Mouse (Mus musculus): ENCODE results near the gene Isg15. TPM values are rescaled to one million over a fixed set of nuclear protein-coding genes. Genes with fewer than 3 reads are reported as not detected.

Gene Isg15
- polyA plus RNA-seq, 1 experiment from 2014 or later: 13.8 TPM

DNA sequence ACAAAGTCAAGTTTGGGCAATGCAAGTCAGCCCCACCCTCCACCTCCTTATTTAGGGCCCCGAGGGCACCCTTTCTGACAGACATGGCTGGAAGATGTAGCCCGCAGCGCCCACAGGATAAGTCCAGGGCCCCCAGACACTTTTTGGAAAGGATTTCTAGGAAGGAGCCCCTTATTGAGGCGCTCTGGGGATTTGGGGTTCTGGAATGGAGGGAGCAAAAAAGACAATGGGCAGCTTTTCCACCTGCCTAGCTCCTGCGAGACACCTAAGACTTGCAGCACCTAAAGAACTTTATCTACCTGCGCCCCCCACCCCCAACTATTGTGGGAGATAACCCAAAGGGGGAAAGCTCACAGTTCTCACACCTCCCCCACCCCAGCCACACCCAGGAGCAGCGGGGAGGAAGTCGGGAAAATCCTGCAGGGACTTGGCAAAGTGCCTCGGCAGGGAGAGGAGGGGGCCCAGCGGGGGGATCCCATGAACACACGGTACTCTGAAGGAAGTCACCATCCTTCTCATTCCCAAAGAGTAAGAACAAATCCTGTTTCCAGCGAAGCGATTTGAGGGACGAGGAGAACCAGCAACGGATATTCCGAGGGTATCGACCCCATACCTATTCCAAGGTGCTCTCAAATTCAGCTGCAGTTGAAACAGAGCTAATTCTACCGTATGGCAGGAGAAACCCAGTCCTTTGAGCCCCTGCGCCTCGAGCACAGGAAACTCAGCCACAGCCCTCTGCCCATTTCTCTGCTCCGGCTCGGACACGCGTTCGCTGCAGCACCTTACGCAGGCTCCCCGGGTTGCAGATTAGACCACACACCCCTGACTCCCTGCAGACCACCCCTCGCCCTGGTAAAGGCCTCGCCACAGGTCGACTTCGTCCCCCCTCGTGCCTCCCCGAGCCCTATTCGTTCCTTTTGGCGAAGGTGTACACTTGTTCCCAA is 4.4 kb downstream of the Isg15 start:
- H3K9me3 ChIP-seq (ENCODE audit: low read length): no peaks in the 10 kb centered on the region
- H3K27ac ChIP-seq (ENCODE audit: low read length): peak overlapping the region; percentile 84
- DNase-seq (ENCODE audit: low spot score): peak; percentile 75
- 6% methylated on average over 35 of the region's 35 CpGs for WGBS
- peak overlapping the region; percentile 93 for H3K4me3 ChIP-seq (ENCODE audit: low read depth, low read length)
- H3K36me3 ChIP-seq (ENCODE audit: insufficient read depth, low read length): no peaks in the 10 kb centered on the region
- H3K4me1 ChIP-seq (ENCODE audit: insufficient read depth, low read depth, low read length): peaks cover 9% of the 10 kb centered on the region
- H3K9ac ChIP-seq (replicated peaks; ENCODE audit: low read depth): peak overlapping the region; percentile 74
- no peak for ATAC-seq
- no peaks in the 10 kb centered on the region for H3K27me3 ChIP-seq (replicated peaks; ENCODE audit: insufficient read depth, low read length)
- TF ChIP-seq EP300 (IDR thresholded peaks at IDR 0.05) (peak; percentile 47; the same call in 1 of the 2 replicates), CTCF (IDR thresholded peaks at IDR 0.05) (no peak)
- peak overlapping the region; percentile 97 for H3K4me2 ChIP-seq (replicated peaks; ENCODE audit: low read depth, low read length)

DNA sequence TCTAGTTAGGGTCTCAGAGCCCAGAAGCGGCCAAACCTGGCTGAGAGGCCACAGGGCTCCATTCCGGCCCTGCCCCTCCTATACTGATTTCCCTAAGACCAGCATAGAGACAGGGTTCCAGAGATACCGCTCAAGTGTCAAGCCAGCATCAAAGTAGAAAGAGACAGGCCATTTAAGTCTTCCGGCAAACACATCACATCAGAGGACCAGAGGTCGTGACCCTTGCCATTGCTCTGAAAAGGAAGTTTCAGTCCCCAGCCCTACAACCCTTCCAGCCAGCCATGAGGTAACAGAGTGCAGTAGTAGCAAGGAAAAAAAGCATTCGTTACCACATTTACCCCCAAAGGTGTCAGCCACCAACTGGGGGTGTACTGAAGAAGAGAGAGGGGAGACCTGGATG is 6.3 kb downstream of the Isg15 start:
- no peak overlapping the region for H3K4me3 ChIP-seq (ENCODE audit: low read depth, low read length)
- peaks cover 12% of the 10 kb centered on the region for H3K4me1 ChIP-seq (ENCODE audit: insufficient read depth, low read depth, low read length)
- no peak for DNase-seq (ENCODE audit: low spot score)
- ATAC-seq: no peak
- no peak overlapping the region for H3K9ac ChIP-seq (replicated peaks; ENCODE audit: low read depth)
- whole genome bisulfite sequencing: 52% methylated on average over 6 of the region's 6 CpGs
- 0 out of 2 replicates have a peak overlapping the region, but pooled peaks have one; percentile 5 for H3K4me2 ChIP-seq (replicated peaks; ENCODE audit: low read depth, low read length)
- H3K36me3 ChIP-seq (ENCODE audit: insufficient read depth, low read length): no peaks in the 10 kb centered on the region
- TF ChIP-seq CTCF (IDR thresholded peaks at IDR 0.05): no peak
- no peak for TF ChIP-seq EP300 (IDR thresholded peaks at IDR 0.05)
- no peaks in the 10 kb centered on the region for H3K27me3 ChIP-seq (replicated peaks; ENCODE audit: insufficient read depth, low read length)
- peak overlapping the region; percentile 12; the same call in 1 of the 2 replicates for H3K27ac ChIP-seq (ENCODE audit: low read length)
- no peaks in the 10 kb centered on the region for H3K9me3 ChIP-seq (ENCODE audit: low read length)

DNA sequence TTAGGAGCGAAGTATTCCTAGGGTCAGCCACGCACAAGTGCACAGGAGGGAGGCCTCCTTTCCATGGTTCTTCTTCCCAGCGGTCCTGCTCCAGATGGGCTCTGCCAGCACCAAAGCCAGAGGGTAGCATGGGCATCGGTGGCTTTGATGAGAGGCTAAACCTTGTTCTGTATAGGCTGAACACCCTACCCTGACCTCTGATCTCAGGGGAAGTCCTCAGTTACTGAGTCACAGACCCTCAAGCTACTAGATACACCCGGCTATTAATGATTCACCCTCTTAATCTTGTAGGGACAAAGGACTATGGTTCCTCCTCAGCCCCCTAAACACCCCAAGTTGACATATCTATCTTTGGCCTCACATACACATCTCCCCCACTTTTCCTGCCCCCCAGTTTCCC is 6.7 kb downstream of the Isg15 start:
- no peaks in the 10 kb centered on the region for H3K9me3 ChIP-seq (ENCODE audit: low read length)
- 0 out of 2 replicates have a peak overlapping the region, but pooled peaks have one; percentile 5 for H3K4me2 ChIP-seq (replicated peaks; ENCODE audit: low read depth, low read length)
- 48% methylated on average over 5 of the region's 5 CpGs for WGBS
- H3K4me3 ChIP-seq (ENCODE audit: low read depth, low read length): no peak overlapping the region
- peaks cover 16% of the 10 kb centered on the region for H3K4me1 ChIP-seq (ENCODE audit: insufficient read depth, low read depth, low read length)
- no peaks in the 10 kb centered on the region for H3K27me3 ChIP-seq (replicated peaks; ENCODE audit: insufficient read depth, low read length)
- H3K9ac ChIP-seq (replicated peaks; ENCODE audit: low read depth): no peak overlapping the region
- no peak for TF ChIP-seq EP300 (IDR thresholded peaks at IDR 0.05)
- TF ChIP-seq CTCF (IDR thresholded peaks at IDR 0.05): no peak
- no peak for ATAC-seq
- no peaks in the 10 kb centered on the region for H3K36me3 ChIP-seq (ENCODE audit: insufficient read depth, low read length)
- H3K27ac ChIP-seq (ENCODE audit: low read length): peak overlapping the region; percentile 98
- DNase-seq (ENCODE audit: low spot score): no peak

- Histone ChIP-seq H3K4me3 (ENCODE audit: low read depth, low read length) (no peak overlapping the region), H3K4me1 (ENCODE audit: insufficient read depth, low read depth, low read length) (peaks cover 22% of the 10 kb centered on the region), H3K9ac (replicated peaks; ENCODE audit: low read depth) (no peak overlapping the region; the same call in 1 of the 2 replicates), H3K27me3 (replicated peaks; ENCODE audit: insufficient read depth, low read length) (no peaks in the 10 kb centered on the region), H3K27ac (ENCODE audit: low read length) (peak overlapping the region; percentile 98), H3K36me3 (ENCODE audit: insufficient read depth, low read length) (no peaks in the 10 kb centered on the region), H3K9me3 (ENCODE audit: low read length) (no peaks in the 10 kb centered on the region), H3K4me2 (replicated peaks; ENCODE audit: low read depth, low read length) (peak overlapping the region; percentile 32; the same call in 1 of the 2 replicates)
- ATAC-seq (peak; percentile 44), DNase-seq (ENCODE audit: low spot score) (peak; percentile 80)
- TF ChIP-seq CTCF (IDR thresholded peaks at IDR 0.05) (no peak), EP300 (IDR thresholded peaks at IDR 0.05) (peak; percentile 82)
- WGBS: 18% methylated on average over 2 of the region's 2 CpGs
Measured at GRCm38 (mm10) chr4:156193200-156193590, 7.4 kb downstream of the Isg15 start.

DNA sequence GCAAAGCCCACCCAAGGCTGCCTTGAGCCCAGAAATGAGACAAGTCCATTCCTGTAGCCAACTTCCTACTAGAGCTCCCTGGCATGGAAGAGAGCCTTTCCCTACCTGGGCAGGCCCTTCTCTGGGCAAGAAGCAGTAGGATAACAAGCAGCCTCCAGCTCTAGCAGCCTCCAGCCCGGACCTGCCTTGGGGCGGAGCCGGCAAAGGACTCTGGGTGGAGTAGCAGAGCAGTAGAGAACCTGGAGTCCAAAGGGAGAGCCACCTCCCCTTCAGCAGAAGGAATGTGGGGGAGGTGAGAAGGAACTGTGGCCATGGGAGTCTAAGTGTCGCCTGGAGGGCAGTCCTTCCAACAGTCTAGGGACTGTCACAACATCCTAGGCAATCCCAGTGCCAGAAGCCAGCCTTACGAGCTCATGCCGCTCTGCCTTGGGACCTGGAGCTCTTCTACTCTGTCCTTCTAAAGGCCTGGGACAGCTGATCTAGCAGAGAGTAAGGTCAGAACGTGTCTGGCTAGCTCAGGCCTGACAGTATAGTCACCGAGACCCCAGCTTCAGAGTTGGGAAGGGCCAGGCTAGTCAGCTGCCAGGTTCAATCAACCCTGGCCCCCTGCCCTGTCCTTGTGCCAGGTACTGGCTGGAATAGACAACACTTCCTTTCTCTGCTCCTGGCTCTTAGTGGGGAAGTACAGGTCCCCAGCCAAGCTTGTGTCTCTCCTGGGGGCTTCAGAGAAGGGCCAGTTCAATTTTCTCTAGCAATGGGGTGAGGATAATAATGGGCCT is 8.0 kb downstream of the Isg15 start:
- Histone ChIP-seq H3K4me3 (ENCODE audit: low read depth, low read length) (no peak overlapping the region), H3K36me3 (ENCODE audit: insufficient read depth, low read length) (no peaks in the 10 kb centered on the region), H3K9ac (replicated peaks; ENCODE audit: low read depth) (peak overlapping the region; percentile 23; the same call in 1 of the 2 replicates), H3K27me3 (replicated peaks; ENCODE audit: insufficient read depth, low read length) (no peaks in the 10 kb centered on the region), H3K4me1 (ENCODE audit: insufficient read depth, low read depth, low read length) (peaks cover 22% of the 10 kb centered on the region), H3K4me2 (replicated peaks; ENCODE audit: low read depth, low read length) (peak overlapping the region; percentile 32), H3K9me3 (ENCODE audit: low read length) (no peaks in the 10 kb centered on the region), H3K27ac (ENCODE audit: low read length) (peak overlapping the region; percentile 98)
- DNase-seq (ENCODE audit: low spot score) (peak; percentile 87), ATAC-seq (peak; percentile 66)
- 42% methylated on average over 8 of the region's 8 CpGs for WGBS
- 0 out of 2 replicates have a peak, but pooled peaks have one; percentile 12 for TF ChIP-seq EP300 (IDR thresholded peaks at IDR 0.05)
- TF ChIP-seq CTCF (IDR thresholded peaks at IDR 0.05): peak; percentile 16; the same call in 1 of the 2 replicates
